Mouse (Mus musculus) cortical plate, adult 2 months (tissue): ENCODE data around the gene Hist1h3d.

Source experiments
- CTCF ChIP-seq: fragments of 200-500 bp; IDR thresholded peaks from 2 replicates; pipeline ENCODE4 v1.5.1; 2011; ENCODE audit warnings: mild to moderate bottlenecking, control low read depth, low read length; ENCODE audit not compliant: insufficient read depth; ENCODE audit errors: extremely low read depth
- POLR2A ChIP-seq: fragments of 200-500 bp; IDR thresholded peaks from 2 replicates; pipeline ENCODE4 v1.6.1; 2011; ENCODE audit warnings: mild to moderate bottlenecking, low read length, control low read depth; ENCODE audit not compliant: insufficient read depth; ENCODE audit errors: extremely low read depth

DNA sequence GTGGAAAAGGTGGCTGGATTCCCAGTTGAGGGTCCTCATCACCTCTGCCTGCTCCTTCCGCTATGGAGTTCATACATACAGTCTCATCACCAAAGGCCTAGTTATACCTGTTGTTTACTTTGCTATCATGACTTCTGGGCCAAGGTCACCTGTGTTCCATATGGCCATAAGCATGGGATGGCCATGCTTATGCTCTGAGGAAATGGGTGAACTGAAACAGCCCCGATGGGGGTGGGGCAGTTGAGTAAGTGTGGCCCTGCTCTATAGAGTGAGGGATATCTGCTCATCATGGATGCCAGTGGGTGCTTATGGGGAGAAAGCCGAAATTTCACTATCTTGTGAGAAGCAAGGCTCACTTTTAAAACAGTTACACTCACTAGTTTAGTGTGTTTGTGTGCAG, 29.5 kb downstream of the Hist1h3d start:
- no peak for TF ChIP-seq CTCF
- no peak for TF ChIP-seq POLR2A
